Mouse (Mus musculus): ENCODE measurements around the gene Slu7. TPM values are rescaled to one million over a fixed set of nuclear protein-coding genes. Genes with fewer than 3 reads are reported as not detected.

Slu7 gene
- polyA plus RNA-seq (2014; fragmentation: Nextera tagmentation; extraction: Ambion mirVana): 62.2 and 68.5 TPM in 2 replicates

DNA sequence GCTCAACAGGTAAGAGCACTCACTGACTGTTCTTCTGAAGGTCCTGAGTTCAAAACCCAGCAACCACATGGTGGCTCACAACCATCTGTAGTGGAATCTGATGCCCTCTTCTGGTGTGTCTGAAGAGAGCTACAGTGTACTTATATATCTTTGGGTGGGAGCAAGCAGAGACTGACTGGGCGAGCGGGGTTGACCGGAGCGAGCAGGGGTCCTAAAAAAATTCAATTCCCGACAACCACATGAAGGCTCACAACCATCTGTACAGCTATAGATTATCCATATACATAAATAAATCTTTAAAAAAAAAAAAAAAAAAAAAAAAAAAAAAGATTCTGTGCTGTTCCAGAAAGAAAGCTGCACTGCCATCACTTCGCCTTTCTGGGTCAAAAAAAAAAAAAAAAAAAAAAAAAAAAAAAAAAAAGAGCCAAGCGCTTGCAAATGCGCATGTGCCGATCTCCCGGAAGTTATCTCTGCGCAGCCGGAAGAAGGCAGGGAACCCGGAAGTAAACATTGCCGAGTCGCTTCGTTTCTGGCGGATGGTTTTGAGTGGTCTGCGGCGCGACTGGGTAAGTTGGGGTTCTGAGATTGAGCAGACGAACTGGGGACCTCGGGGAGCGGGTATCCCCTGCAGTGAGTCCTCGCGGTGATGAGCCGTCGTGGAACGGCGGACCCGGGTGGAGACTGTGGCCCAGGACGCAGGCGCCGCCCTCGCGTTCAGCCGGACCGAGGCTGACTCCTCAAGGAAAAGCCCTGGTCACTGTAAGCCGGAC, at the start of gene Slu7:
Gene Slu7, plus strand, starts transcription at position 491 of the 770 bp plus-strand sequence.
- no peaks in the 10 kb centered on the region for H3K9me3 ChIP-seq (replicated peaks; ENCODE audit: control insufficient read depth, low read length)
- ATAC-seq (replicated peaks; ENCODE audit: insufficient number of reproducible peaks, low FRiP score, low TSS enrichment, low read depth) (peak; percentile 86), DNase-seq (ENCODE audit: low spot score) (peak; percentile 85)
- no peak within 1 kb of the TSS for H3K27ac ChIP-seq (replicated peaks; ENCODE audit: low read depth, low read length)
- no peaks in the 10 kb centered on the region for H3K27me3 ChIP-seq (ENCODE audit: control insufficient read depth, insufficient read depth, low read length)
- H3K4me1 ChIP-seq (ENCODE audit: control insufficient read depth, insufficient read depth, low read length): no peaks in the 10 kb centered on the region
- H3K9ac ChIP-seq (replicated peaks; ENCODE audit: low read length): peak within 1 kb of the TSS; percentile 76
- H3K4me3 ChIP-seq (ENCODE audit: low read depth, low read length): peak within 1 kb of the TSS; percentile 80
- no peaks in the 10 kb centered on the region for H3K36me3 ChIP-seq (replicated peaks; ENCODE audit: control insufficient read depth, insufficient read depth, low read depth, low read length)
- 8% methylated on average over 38 of the region's 38 CpGs for WGBS
- peak within 1 kb of the TSS; percentile 62 for H3K4me2 ChIP-seq (ENCODE audit: low read depth, low read length)

DNA sequence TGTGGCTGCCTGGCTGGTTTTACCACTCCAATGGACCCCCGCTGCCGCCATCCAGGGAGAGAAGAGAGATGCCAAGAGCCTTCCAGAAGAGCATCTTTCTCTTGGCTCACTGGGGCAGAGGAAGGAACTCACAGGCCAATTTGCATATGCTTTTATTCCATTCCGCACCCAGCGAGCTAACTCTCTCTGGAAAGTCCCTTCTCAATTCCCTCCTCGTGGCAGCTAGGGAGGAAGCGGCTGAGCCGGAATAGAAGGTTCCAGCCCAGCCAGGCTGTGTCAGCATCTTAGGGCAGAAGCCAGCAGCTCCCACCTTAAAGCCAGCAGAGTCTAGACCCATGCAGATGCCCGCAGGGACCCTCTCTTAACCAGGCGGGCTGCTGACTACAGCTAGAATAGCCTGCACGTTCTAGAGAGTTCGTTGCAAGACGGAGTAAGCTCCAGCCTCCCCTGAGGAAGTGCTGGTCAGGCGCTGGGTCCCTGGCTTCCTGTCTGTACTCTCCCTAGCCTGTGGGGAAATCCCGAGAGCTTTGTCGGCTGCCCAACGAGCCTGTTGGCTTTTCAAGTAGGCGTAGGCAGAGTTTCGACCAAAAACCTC, 48.4 kb upstream of the Slu7 start:
- Histone ChIP-seq H3K9me3 (replicated peaks; ENCODE audit: control insufficient read depth, low read length) (no peaks in the 10 kb centered on the region), H3K4me3 (ENCODE audit: low read depth, low read length) (peak overlapping the region; percentile 29), H3K27ac (replicated peaks; ENCODE audit: low read depth, low read length) (no peak overlapping the region), H3K36me3 (replicated peaks; ENCODE audit: control insufficient read depth, insufficient read depth, low read depth, low read length) (no peaks in the 10 kb centered on the region), H3K27me3 (ENCODE audit: control insufficient read depth, insufficient read depth, low read length) (no peaks in the 10 kb centered on the region), H3K4me2 (ENCODE audit: low read depth, low read length) (peak overlapping the region; percentile 56), H3K4me1 (ENCODE audit: control insufficient read depth, insufficient read depth, low read length) (no peaks in the 10 kb centered on the region; the same call in 1 of the 2 replicates), H3K9ac (replicated peaks; ENCODE audit: low read length) (peak overlapping the region; percentile 50)
- peak; percentile 79 for ATAC-seq (replicated peaks; ENCODE audit: insufficient number of reproducible peaks, low FRiP score, low TSS enrichment, low read depth)
- WGBS: 3% methylated on average over 18 of the region's 18 CpGs
- peak; percentile 62 for DNase-seq (ENCODE audit: low spot score)

DNA sequence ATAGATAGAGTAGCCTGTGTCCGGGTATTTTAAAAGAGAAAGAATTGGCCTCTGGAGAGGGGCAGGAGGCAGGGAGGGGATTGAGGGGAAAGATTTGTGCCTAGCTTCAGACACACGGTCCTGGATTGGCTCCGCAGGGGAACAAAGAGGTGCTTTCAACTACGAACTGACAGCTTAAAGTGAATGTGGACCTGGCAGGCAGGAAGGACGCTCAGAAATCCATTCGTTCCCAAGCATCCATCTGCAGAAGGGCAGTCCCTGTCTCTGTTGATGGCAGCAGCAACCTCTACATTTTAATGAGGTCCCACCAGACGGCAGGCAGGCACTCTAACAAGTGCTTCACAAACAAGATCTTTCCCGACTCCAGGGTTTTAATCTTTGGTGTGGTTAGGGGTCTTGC, 47.8 kb upstream of the Slu7 start:
- Histone ChIP-seq H3K27me3 (ENCODE audit: control insufficient read depth, insufficient read depth, low read length) (no peaks in the 10 kb centered on the region), H3K9me3 (replicated peaks; ENCODE audit: control insufficient read depth, low read length) (no peaks in the 10 kb centered on the region), H3K4me3 (ENCODE audit: low read depth, low read length) (peak overlapping the region; percentile 29), H3K4me2 (ENCODE audit: low read depth, low read length) (peak overlapping the region; percentile 56), H3K36me3 (replicated peaks; ENCODE audit: control insufficient read depth, insufficient read depth, low read depth, low read length) (no peaks in the 10 kb centered on the region), H3K4me1 (ENCODE audit: control insufficient read depth, insufficient read depth, low read length) (no peaks in the 10 kb centered on the region; the same call in 1 of the 2 replicates), H3K27ac (replicated peaks; ENCODE audit: low read depth, low read length) (no peak overlapping the region), H3K9ac (replicated peaks; ENCODE audit: low read length) (peak overlapping the region; percentile 50)
- peak; percentile 36 for DNase-seq (ENCODE audit: low spot score)
- peak; percentile 68 for ATAC-seq (replicated peaks; ENCODE audit: insufficient number of reproducible peaks, low FRiP score, low TSS enrichment, low read depth)
- under 1% methylated on average over 8 of the region's 8 CpGs for WGBS

DNA sequence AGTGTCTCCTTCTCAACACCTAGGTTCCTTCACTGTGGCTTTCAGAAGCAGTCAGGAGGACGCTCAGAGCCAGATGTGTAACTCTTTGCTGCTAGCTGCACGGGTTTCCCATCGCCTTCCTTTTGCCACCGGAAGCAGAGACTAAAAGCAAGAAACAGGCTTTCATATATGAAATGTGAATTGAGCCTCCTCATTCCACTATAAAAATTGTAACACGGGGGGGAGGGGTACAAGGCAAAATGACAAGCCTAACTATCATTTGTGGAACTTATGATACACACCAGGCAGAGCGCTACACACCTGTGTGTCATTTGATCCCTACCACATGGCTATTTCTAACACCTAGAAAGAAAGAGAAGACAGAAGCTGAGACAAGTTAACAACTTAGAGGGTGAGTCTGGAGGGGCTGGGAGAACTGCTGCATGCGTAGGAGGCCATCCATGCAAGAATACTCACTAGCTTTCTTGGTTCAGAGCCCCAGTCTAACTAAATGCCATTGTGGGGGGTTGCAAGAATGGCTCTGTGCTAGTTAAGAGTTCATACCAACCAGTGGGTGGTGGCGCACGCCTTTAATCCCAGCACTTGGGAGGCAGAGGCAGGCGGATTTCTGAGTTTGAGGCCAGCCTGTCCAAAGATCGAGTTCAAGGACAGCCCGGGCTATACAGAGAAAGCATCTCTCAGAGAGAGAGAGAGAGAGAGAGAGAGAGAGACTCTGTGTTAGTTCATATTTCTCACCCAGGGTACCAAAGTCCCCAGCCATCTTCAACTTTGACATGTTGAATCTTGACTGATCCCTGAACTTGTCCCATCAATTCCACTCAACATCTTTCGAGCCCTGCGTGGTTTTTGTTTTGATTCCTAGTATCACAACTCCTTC, 46.3 kb upstream of the Slu7 start:
- no peak overlapping the region for H3K4me3 ChIP-seq (ENCODE audit: low read depth, low read length)
- 89% methylated on average over 14 of the region's 14 CpGs for WGBS
- ATAC-seq (replicated peaks; ENCODE audit: insufficient number of reproducible peaks, low FRiP score, low TSS enrichment, low read depth): no peak
- H3K4me2 ChIP-seq (ENCODE audit: low read depth, low read length): no peak overlapping the region
- no peak overlapping the region for H3K27ac ChIP-seq (replicated peaks; ENCODE audit: low read depth, low read length)
- DNase-seq (ENCODE audit: low spot score): no peak
- H3K9ac ChIP-seq (replicated peaks; ENCODE audit: low read length): no peak overlapping the region
- H3K27me3 ChIP-seq (ENCODE audit: control insufficient read depth, insufficient read depth, low read length): no peaks in the 10 kb centered on the region
- no peaks in the 10 kb centered on the region for H3K36me3 ChIP-seq (replicated peaks; ENCODE audit: control insufficient read depth, insufficient read depth, low read depth, low read length)
- H3K9me3 ChIP-seq (replicated peaks; ENCODE audit: control insufficient read depth, low read length): no peaks in the 10 kb centered on the region
- H3K4me1 ChIP-seq (ENCODE audit: control insufficient read depth, insufficient read depth, low read length): no peaks in the 10 kb centered on the region; the same call in 1 of the 2 replicates

GRCm38 (mm10) chr11:43388122-43389097, 45.1 kb upstream of the Slu7 start:
- H3K4me3 ChIP-seq (ENCODE audit: low read depth, low read length): no peak overlapping the region
- WGBS: 87% methylated on average over 21 of the region's 21 CpGs
- H3K27ac ChIP-seq (replicated peaks; ENCODE audit: low read depth, low read length): no peak overlapping the region
- no peak for ATAC-seq (replicated peaks; ENCODE audit: insufficient number of reproducible peaks, low FRiP score, low TSS enrichment, low read depth)
- no peaks in the 10 kb centered on the region for H3K27me3 ChIP-seq (ENCODE audit: control insufficient read depth, insufficient read depth, low read length)
- no peak overlapping the region for H3K4me2 ChIP-seq (ENCODE audit: low read depth, low read length)
- H3K36me3 ChIP-seq (replicated peaks; ENCODE audit: control insufficient read depth, insufficient read depth, low read depth, low read length): no peaks in the 10 kb centered on the region
- H3K9ac ChIP-seq (replicated peaks; ENCODE audit: low read length): no peak overlapping the region
- no peaks in the 10 kb centered on the region; the same call in 1 of the 2 replicates for H3K4me1 ChIP-seq (ENCODE audit: control insufficient read depth, insufficient read depth, low read length)
- no peak for DNase-seq (ENCODE audit: low spot score)
- no peaks in the 10 kb centered on the region for H3K9me3 ChIP-seq (replicated peaks; ENCODE audit: control insufficient read depth, low read length)

DNA sequence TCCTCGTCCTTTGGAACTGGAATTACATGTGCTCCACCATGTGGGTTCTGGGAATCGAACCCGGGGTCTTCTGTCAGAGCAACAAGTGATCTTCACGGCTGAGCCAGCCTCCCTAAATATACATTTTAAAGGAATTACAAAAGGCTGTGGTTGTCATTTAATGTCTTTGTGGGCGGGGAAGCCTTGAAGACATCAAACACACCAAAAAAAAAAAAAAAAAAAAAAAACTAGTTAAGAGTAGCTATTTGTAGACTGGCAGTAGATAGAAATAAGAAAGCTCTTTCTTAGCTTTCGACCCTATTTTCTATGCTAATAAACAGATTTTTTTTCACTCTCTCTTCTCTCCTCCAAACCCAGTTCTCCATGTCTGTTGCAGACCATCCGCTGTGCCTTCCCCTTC, 44.4 kb upstream of the Slu7 start:
- H3K9ac ChIP-seq (replicated peaks; ENCODE audit: low read length): no peak overlapping the region
- no peaks in the 10 kb centered on the region for H3K27me3 ChIP-seq (ENCODE audit: control insufficient read depth, insufficient read depth, low read length)
- DNase-seq (ENCODE audit: low spot score) (no peak), ATAC-seq (replicated peaks; ENCODE audit: insufficient number of reproducible peaks, low FRiP score, low TSS enrichment, low read depth) (no peak)
- H3K4me3 ChIP-seq (ENCODE audit: low read depth, low read length): no peak overlapping the region
- H3K4me2 ChIP-seq (ENCODE audit: low read depth, low read length): no peak overlapping the region
- no peaks in the 10 kb centered on the region; the same call in 1 of the 2 replicates for H3K4me1 ChIP-seq (ENCODE audit: control insufficient read depth, insufficient read depth, low read length)
- H3K9me3 ChIP-seq (replicated peaks; ENCODE audit: control insufficient read depth, low read length): no peaks in the 10 kb centered on the region
- WGBS: 86% methylated on average over 7 of the region's 7 CpGs
- H3K36me3 ChIP-seq (replicated peaks; ENCODE audit: control insufficient read depth, insufficient read depth, low read depth, low read length): no peaks in the 10 kb centered on the region
- no peak overlapping the region for H3K27ac ChIP-seq (replicated peaks; ENCODE audit: low read depth, low read length)

- Histone ChIP-seq H3K9ac (replicated peaks; ENCODE audit: low read length) (no peak overlapping the region), H3K27me3 (ENCODE audit: control insufficient read depth, insufficient read depth, low read length) (no peaks in the 10 kb centered on the region), H3K9me3 (replicated peaks; ENCODE audit: control insufficient read depth, low read length) (no peaks in the 10 kb centered on the region), H3K4me2 (ENCODE audit: low read depth, low read length) (no peak overlapping the region), H3K36me3 (replicated peaks; ENCODE audit: control insufficient read depth, insufficient read depth, low read depth, low read length) (no peaks in the 10 kb centered on the region), H3K27ac (replicated peaks; ENCODE audit: low read depth, low read length) (no peak overlapping the region), H3K4me1 (ENCODE audit: control insufficient read depth, insufficient read depth, low read length) (no peaks in the 10 kb centered on the region), H3K4me3 (ENCODE audit: low read depth, low read length) (no peak overlapping the region)
- DNase-seq (ENCODE audit: low spot score): no peak
- WGBS: 46% methylated on average over 2 of the region's 2 CpGs
- ATAC-seq (replicated peaks; ENCODE audit: insufficient number of reproducible peaks, low FRiP score, low TSS enrichment, low read depth): no peak
Observed at GRCm38 (mm10) chr11:43392757-43393156, 40.8 kb upstream of the Slu7 start.
